Mouse (Mus musculus): ENCODE measurements around the gene Zfp189.

DNA sequence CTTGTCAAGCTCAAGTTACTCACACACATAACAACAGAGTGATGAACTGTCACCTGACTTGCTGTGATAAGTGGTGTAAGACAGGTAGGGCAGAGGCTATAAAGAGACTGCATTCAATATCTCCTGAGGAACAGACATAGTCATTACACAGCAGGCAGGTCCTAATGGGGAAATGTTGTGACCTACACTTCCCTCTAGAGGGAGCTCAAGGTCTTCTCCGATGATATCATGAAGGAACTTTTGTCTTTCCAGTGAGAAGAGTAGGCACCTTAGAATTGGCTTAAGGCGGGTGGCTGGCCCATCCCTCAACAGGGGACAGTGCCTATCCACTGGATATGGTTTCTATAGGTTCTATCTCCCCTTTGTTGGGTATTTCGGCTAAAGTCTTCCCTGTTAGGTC is 46.6 kb downstream of the Zfp189 start:
- TF ChIP-seq CTCF (IDR thresholded peaks at IDR 0.05; ENCODE audit: borderline replicate concordance, extremely low read depth, insufficient read depth, insufficient read length) (peak; percentile 73; the same call in 1 of the 2 replicates), POLR2A (IDR thresholded peaks at IDR 0.05; ENCODE audit: borderline replicate concordance, extremely low read depth, insufficient read depth, insufficient read length, poor library complexity, severe bottlenecking) (no peak)
